8 mouse cellular contexts compared by ENCODE assay signal in genomic region chr9:118506404-118507231, GRCm38 (mm10). TPM values are rescaled to one million over a fixed set of nuclear protein-coding genes. Genes with fewer than 3 reads are reported as not detected.
DNase-seq lines count a peak whose midpoint lies in the region; ATAC-seq lines count a peak whose summit lies in the region.

No protein-coding gene starts in this region.

- H3K4me1 ChIP-seq in heart, embryonic 14.5 days (ENCODE audit: control insufficient read depth in 2 of 2, insufficient read depth in 2 of 2, low read length in 2 of 2): peaks cover 13 to 41% of the 10 kb centered on the region in 2 experiments
- H3K4me1 ChIP-seq in kidney, embryonic 15.5 days: peaks cover 54% of the 10 kb centered on the region

- under 1% methylated on average over 57 of the region's 57 CpGs for WGBS in heart, embryonic 14.5 days
- WGBS in kidney, embryonic 15.5 days: under 1% methylated on average over 57 of the region's 57 CpGs

- peak; percentile 34; the same call in 1 of the 2 replicates for ATAC-seq in heart, embryonic 14.5 days (ENCODE audit: insufficient number of reproducible peaks, insufficient read depth, low FRiP score, low read depth)
- peak; percentile 27; the same call in 1 of the 2 replicates for ATAC-seq in kidney, embryonic 15.5 days (replicated peaks; ENCODE audit: low FRiP score)

- H3K4me2 ChIP-seq in heart, embryonic 14.5 days (ENCODE audit: low read length): peak overlapping the region; percentile 96
- peak overlapping the region; percentile 95 for H3K4me2 ChIP-seq in kidney, embryonic 15.5 days

- peak; percentile 48 for DNase-seq in gastrocnemius, adult 18-20 months (ENCODE audit: low spot score)
- DNase-seq in gastrocnemius, postnatal 25 days: no peak
- peak; percentile 44 to 56 for DNase-seq in adrenal gland, adult 18-20 months (ENCODE audit: low spot score in 2 of 2)
- DNase-seq in embryo, embryonic 9.5 days (ENCODE audit: extremely low spot score): peak; percentile 53
- DNase-seq in lung, postnatal 10 days: peak; percentile 32
- DNase-seq in spleen, adult 18-20 months: peak; percentile 14 to 19

- no peaks in the 10 kb centered on the region for H3K27me3 ChIP-seq in heart, embryonic 14.5 days (ENCODE audit: control insufficient read depth, insufficient read depth, low read length)
- no peaks in the 10 kb centered on the region for H3K27me3 ChIP-seq in kidney, embryonic 15.5 days

- H3K36me3 ChIP-seq in heart, embryonic 14.5 days (ENCODE audit: control insufficient read depth, insufficient read depth, low read length): peaks cover 6% of the 10 kb centered on the region; the same call in 1 of the 2 replicates
- no peaks in the 10 kb centered on the region for H3K36me3 ChIP-seq in kidney, embryonic 15.5 days

- H3K4me3 ChIP-seq in heart, embryonic 14.5 days (ENCODE audit: control insufficient read depth in 1 of 2, insufficient read depth in 1 of 2, low read depth in 1 of 2, low read length in 2 of 2): peak overlapping the region; percentile 95 to 96
- peak overlapping the region; percentile 94 for H3K4me3 ChIP-seq in kidney, embryonic 15.5 days (replicated peaks)

- H3K9me3 ChIP-seq in heart, embryonic 14.5 days (ENCODE audit: control insufficient read depth, low read length): no peaks in the 10 kb centered on the region
- no peaks in the 10 kb centered on the region for H3K9me3 ChIP-seq in kidney, embryonic 15.5 days (replicated peaks)

- H3K27ac ChIP-seq in heart, embryonic 14.5 days (replicated peaks in 1 of 2; ENCODE audit: control insufficient read depth in 1 of 2, insufficient read depth in 1 of 2, low read depth in 2 of 2, low read length in 2 of 2): peak overlapping the region; percentile 57 to 86
- H3K27ac ChIP-seq in kidney, embryonic 15.5 days: peak overlapping the region; percentile 82

- H3K9ac ChIP-seq in heart, embryonic 14.5 days (ENCODE audit: low read length): peak overlapping the region; percentile 96
- H3K9ac ChIP-seq in kidney, embryonic 15.5 days: peak overlapping the region; percentile 93

RNA-seq across cellular contexts. Expression of gene Golga4, which starts 0.6 kb away (rescaled TPM):
- 100 to 1,000 TPM; 385 to 446 TPM for total RNA-seq in gastrocnemius, adult 18-20 months (2021)
- total RNA-seq in gastrocnemius, postnatal 25 days (2021): 100 to 1,000 TPM; 243 to 283 TPM
- total RNA-seq in adrenal gland, adult 18-20 months (2021): 100 to 1,000 TPM; 102 to 126 TPM
- polyA plus RNA-seq in heart, embryonic 14.5 days (2014; fragmentation: Nextera tagmentation; extraction: Ambion mirVana): 61.0 and 64.0 TPM in 2 replicates
- 56.5 and 58.7 TPM in 2 replicates for polyA plus RNA-seq in kidney, embryonic 15.5 days (2015; fragmentation: Nextera tagmentation; extraction: Ambion mirVana)

RNA-seq across cellular contexts. Expression of gene Eomes, which starts 28.6 kb away (rescaled TPM):
- not detected for total RNA-seq in gastrocnemius, adult 18-20 months (2021)
- total RNA-seq in gastrocnemius, postnatal 25 days (2021): not detected
- under 1 TPM; 0.38 to 0.56 TPM for total RNA-seq in adrenal gland, adult 18-20 months (2021)
- polyA plus RNA-seq in heart, embryonic 14.5 days (2014; fragmentation: Nextera tagmentation; extraction: Ambion mirVana): not detected in 2 replicates
- polyA plus RNA-seq in kidney, embryonic 15.5 days (2015; fragmentation: Nextera tagmentation; extraction: Ambion mirVana): 0.09 TPM in 1 of 2 replicates, not detected in the other
